Mouse (Mus musculus) megakaryocyte, embryonic 14.5 days (primary cell): ENCODE measurements at regions not wholly inside any gene's neighbourhood (a gene's known extent, or its start where the extent isn't known, plus 50 kb on each side); places are given as distances from the start of the nearest gene placed in this dataset.

Experiments used
- FLI1 ChIP-seq: IDR thresholded peaks from 2 replicates; pipeline ENCODE4 v1.6.1; 2012; ENCODE audit warnings: low read length, inconsistent platforms, mixed read lengths
- GATA1 ChIP-seq: IDR thresholded peaks from 3 replicates; pipeline ENCODE4 v1.6.1; 2012; ENCODE audit warnings: mixed read lengths, low read length, inconsistent platforms, borderline replicate concordance

DNA sequence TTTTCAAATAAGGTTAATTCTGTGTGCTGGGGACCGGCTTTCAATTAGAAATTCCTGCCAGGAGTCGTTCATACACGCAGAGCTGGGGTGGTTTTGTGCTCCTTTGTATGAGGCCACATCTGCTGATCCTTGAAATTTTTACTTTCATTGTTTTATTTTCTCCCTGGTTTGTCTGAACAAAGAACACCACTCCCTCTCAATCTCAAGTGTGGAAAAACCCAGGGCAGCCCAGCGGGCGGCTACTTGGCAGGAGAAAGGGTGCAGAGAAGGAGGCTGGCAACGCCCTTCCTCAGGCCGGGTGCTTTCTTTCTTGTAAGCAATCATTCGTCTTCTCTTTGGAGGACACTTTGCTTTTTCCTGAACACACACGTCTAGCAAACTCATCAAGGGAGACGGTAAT lies 79.4 kb upstream of the Btg3 start:
- TF ChIP-seq FLI1, result no peak
- TF ChIP-seq GATA1, result no peak
